Mouse (Mus musculus): ENCODE data around the gene Ehd4. TPM values are rescaled to one million over a fixed set of nuclear protein-coding genes. Genes with fewer than 3 reads are reported as not detected.

Ehd4 gene
- polyA plus RNA-seq, 1 experiment = 19.5 TPM

- no peak overlapping the region for H3K27ac ChIP-seq (ENCODE audit: insufficient read depth, low read length)
- no peak overlapping the region for H3K4me3 ChIP-seq (ENCODE audit: insufficient read depth, low read length)
- H3K4me1 ChIP-seq (ENCODE audit: control insufficient read depth, insufficient read depth, low read length) = peaks cover 11% of the 10 kb centered on the region
- no peak for TF ChIP-seq POLR2A (IDR thresholded peaks at IDR 0.05; ENCODE audit: low read depth, low read length)
- no peak for TF ChIP-seq CTCF (IDR thresholded peaks at IDR 0.05; ENCODE audit: borderline replicate concordance, insufficient read depth, low read length)
These were observed 48.5 kb downstream of the Ehd4 start for GRCm38 (mm10) chr2:120105861-120106260.

GRCm38 (mm10) chr2:120102881-120103280 lies 51.5 kb downstream of the Ehd4 start:
- no peak overlapping the region for H3K4me3 ChIP-seq (ENCODE audit: insufficient read depth, low read length)
- TF ChIP-seq POLR2A (IDR thresholded peaks at IDR 0.05; ENCODE audit: low read depth, low read length) (no peak), CTCF (IDR thresholded peaks at IDR 0.05; ENCODE audit: borderline replicate concordance, insufficient read depth, low read length) (no peak)
- H3K4me1 ChIP-seq (ENCODE audit: control insufficient read depth, insufficient read depth, low read length) = peaks cover 24% of the 10 kb centered on the region
- H3K27ac ChIP-seq (ENCODE audit: insufficient read depth, low read length) = no peak overlapping the region; the same call in 1 of the 2 replicates

GRCm38 (mm10) chr2:120102450-120102849 lies 52.0 kb downstream of the Ehd4 start:
- TF ChIP-seq POLR2A (IDR thresholded peaks at IDR 0.05; ENCODE audit: low read depth, low read length) (no peak), CTCF (IDR thresholded peaks at IDR 0.05; ENCODE audit: borderline replicate concordance, insufficient read depth, low read length) (no peak)
- H3K4me1 ChIP-seq (ENCODE audit: control insufficient read depth, insufficient read depth, low read length) = peaks cover 25% of the 10 kb centered on the region
- H3K27ac ChIP-seq (ENCODE audit: insufficient read depth, low read length) = no peak overlapping the region
- no peak overlapping the region for H3K4me3 ChIP-seq (ENCODE audit: insufficient read depth, low read length)

- H3K4me3 ChIP-seq (ENCODE audit: insufficient read depth, low read length) = no peak overlapping the region
- H3K4me1 ChIP-seq (ENCODE audit: control insufficient read depth, insufficient read depth, low read length) = peaks cover 25% of the 10 kb centered on the region
- TF ChIP-seq CTCF (IDR thresholded peaks at IDR 0.05; ENCODE audit: borderline replicate concordance, insufficient read depth, low read length) (no peak), POLR2A (IDR thresholded peaks at IDR 0.05; ENCODE audit: low read depth, low read length) (no peak)
- no peak overlapping the region for H3K27ac ChIP-seq (ENCODE audit: insufficient read depth, low read length)
These were observed 52.4 kb downstream of the Ehd4 start for GRCm38 (mm10) chr2:120101961-120102360.

- H3K27ac ChIP-seq (ENCODE audit: insufficient read depth, low read length) = no peak overlapping the region
These were observed 54.5 kb downstream of the Ehd4 start for GRCm38 (mm10) chr2:120099886-120100285.

GRCm38 (mm10) chr2:120099263-120099662 lies 55.1 kb downstream of the Ehd4 start:
- no peak overlapping the region for H3K4me3 ChIP-seq (ENCODE audit: insufficient read depth, low read length)
- H3K4me1 ChIP-seq (ENCODE audit: control insufficient read depth, insufficient read depth, low read length) = peaks cover 22% of the 10 kb centered on the region
- TF ChIP-seq POLR2A (IDR thresholded peaks at IDR 0.05; ENCODE audit: low read depth, low read length) = no peak
- no peak for TF ChIP-seq CTCF (IDR thresholded peaks at IDR 0.05; ENCODE audit: borderline replicate concordance, insufficient read depth, low read length)
- peak overlapping the region; percentile 59 for H3K27ac ChIP-seq (ENCODE audit: insufficient read depth, low read length)

More at GRCm38 (mm10) chr2:120099886-120100285, 54.5 kb downstream of the Ehd4 start:
- no peak for TF ChIP-seq POLR2A (IDR thresholded peaks at IDR 0.05; ENCODE audit: low read depth, low read length)
- TF ChIP-seq CTCF (IDR thresholded peaks at IDR 0.05; ENCODE audit: borderline replicate concordance, insufficient read depth, low read length) = no peak
- Histone ChIP-seq H3K4me1 (ENCODE audit: control insufficient read depth, insufficient read depth, low read length) (peaks cover 24% of the 10 kb centered on the region), H3K4me3 (ENCODE audit: insufficient read depth, low read length) (no peak overlapping the region)

GRCm38 (mm10) chr2:120098781-120099202 lies 55.6 kb downstream of the Ehd4 start:
- Histone ChIP-seq H3K27ac (ENCODE audit: insufficient read depth, low read length) (peak overlapping the region; percentile 59), H3K4me3 (ENCODE audit: insufficient read depth, low read length) (no peak overlapping the region), H3K4me1 (ENCODE audit: control insufficient read depth, insufficient read depth, low read length) (peaks cover 24% of the 10 kb centered on the region)
- no peak for TF ChIP-seq POLR2A (IDR thresholded peaks at IDR 0.05; ENCODE audit: low read depth, low read length)
- no peak for TF ChIP-seq CTCF (IDR thresholded peaks at IDR 0.05; ENCODE audit: borderline replicate concordance, insufficient read depth, low read length)

GRCm38 (mm10) chr2:120097868-120098267 lies 56.5 kb downstream of the Ehd4 start:
- TF ChIP-seq POLR2A (IDR thresholded peaks at IDR 0.05; ENCODE audit: low read depth, low read length) (no peak), CTCF (IDR thresholded peaks at IDR 0.05; ENCODE audit: borderline replicate concordance, insufficient read depth, low read length) (no peak)
- H3K27ac ChIP-seq (ENCODE audit: insufficient read depth, low read length) = peak overlapping the region; percentile 59
- no peak overlapping the region for H3K4me3 ChIP-seq (ENCODE audit: insufficient read depth, low read length)
- peaks cover 26% of the 10 kb centered on the region for H3K4me1 ChIP-seq (ENCODE audit: control insufficient read depth, insufficient read depth, low read length)

GRCm38 (mm10) chr2:120096711-120097110 lies 57.7 kb downstream of the Ehd4 start:
- Histone ChIP-seq H3K4me1 (ENCODE audit: control insufficient read depth, insufficient read depth, low read length) (peaks cover 23% of the 10 kb centered on the region), H3K4me3 (ENCODE audit: insufficient read depth, low read length) (no peak overlapping the region), H3K27ac (ENCODE audit: insufficient read depth, low read length) (no peak overlapping the region)
- no peak for TF ChIP-seq POLR2A (IDR thresholded peaks at IDR 0.05; ENCODE audit: low read depth, low read length)
- TF ChIP-seq CTCF (IDR thresholded peaks at IDR 0.05; ENCODE audit: borderline replicate concordance, insufficient read depth, low read length) = no peak

- H3K27ac ChIP-seq (ENCODE audit: insufficient read depth, low read length) = no peak overlapping the region
- H3K4me3 ChIP-seq (ENCODE audit: insufficient read depth, low read length) = no peak overlapping the region
- TF ChIP-seq CTCF (IDR thresholded peaks at IDR 0.05; ENCODE audit: borderline replicate concordance, insufficient read depth, low read length) = no peak
- TF ChIP-seq POLR2A (IDR thresholded peaks at IDR 0.05; ENCODE audit: low read depth, low read length) = no peak
- peaks cover 23% of the 10 kb centered on the region for H3K4me1 ChIP-seq (ENCODE audit: control insufficient read depth, insufficient read depth, low read length)
These were observed 58.2 kb downstream of the Ehd4 start for GRCm38 (mm10) chr2:120096191-120096590.

GRCm38 (mm10) chr2:120095171-120095570 lies 59.2 kb downstream of the Ehd4 start:
- Histone ChIP-seq H3K4me3 (ENCODE audit: insufficient read depth, low read length) (no peak overlapping the region), H3K4me1 (ENCODE audit: control insufficient read depth, insufficient read depth, low read length) (peaks cover 23% of the 10 kb centered on the region), H3K27ac (ENCODE audit: insufficient read depth, low read length) (no peak overlapping the region)
- TF ChIP-seq POLR2A (IDR thresholded peaks at IDR 0.05; ENCODE audit: low read depth, low read length) = no peak
- TF ChIP-seq CTCF (IDR thresholded peaks at IDR 0.05; ENCODE audit: borderline replicate concordance, insufficient read depth, low read length) = no peak

Measured in embryonic fibroblast, embryonic 13.5 days (primary cell).